8 mouse cellular contexts compared by ENCODE assay signal in genomic region chr7:83745413-83746106, GRCm38 (mm10). TPM values are rescaled to one million over a fixed set of nuclear protein-coding genes. Genes with fewer than 3 reads are reported as not detected.
DNase-seq lines count a peak whose midpoint lies in the region; ATAC-seq lines count a peak whose summit lies in the region.

TSS of gene Il16 (minus strand) at chr7:83745726.

- no peaks in the 10 kb centered on the region for H3K9me3 ChIP-seq in stomach, embryonic 14.5 days (ENCODE audit: control insufficient read depth, low read depth, low read length)
- no peaks in the 10 kb centered on the region for H3K9me3 ChIP-seq in forebrain, embryonic 11.5 days (ENCODE audit: control insufficient read depth, low read length)

- 0 out of 2 replicates have a peak, but pooled peaks cover 15% of the 10 kb centered on the region for H3K4me1 ChIP-seq in stomach, embryonic 14.5 days (ENCODE audit: control insufficient read depth, insufficient read depth, low read length)
- H3K4me1 ChIP-seq in forebrain, embryonic 11.5 days (replicated peaks; ENCODE audit: control insufficient read depth, insufficient read depth, low read length): no peaks in the 10 kb centered on the region

- DNase-seq in frontal cortex, postnatal 36 days (ENCODE audit: low spot score in 2 of 2): no peak
- no peak for DNase-seq in thymus, postnatal 0 days (ENCODE audit: low spot score)
- no peak for DNase-seq in thymus, adult 18-20 months
- no peak for DNase-seq in layer of hippocampus, postnatal 10 days (ENCODE audit: low spot score in 2 of 2)
- no peak for DNase-seq in embryo, embryonic 9.5 days (ENCODE audit: extremely low spot score)
- DNase-seq in forebrain, embryonic 11.5 days (ENCODE audit: low spot score): no peak

- ATAC-seq in frontal cortex, adult (ENCODE audit: low TSS enrichment): peak; percentile 69
- ATAC-seq in stomach, embryonic 14.5 days (ENCODE audit: insufficient number of reproducible peaks, insufficient read depth, low FRiP score, low read depth): peak; percentile 74; the same call in 1 of the 2 replicates
- no peak for ATAC-seq in forebrain, embryonic 11.5 days (replicated peaks; ENCODE audit: low FRiP score)

- no peaks in the 10 kb centered on the region for H3K27me3 ChIP-seq in stomach, embryonic 14.5 days (ENCODE audit: control insufficient read depth, insufficient read depth, low read length)
- no peaks in the 10 kb centered on the region for H3K27me3 ChIP-seq in forebrain, embryonic 11.5 days (ENCODE audit: control insufficient read depth, insufficient read depth, low read length)

- peak within 1 kb of the TSS; percentile 2; the same call in 1 of the 2 replicates for H3K4me3 ChIP-seq in stomach, embryonic 14.5 days (ENCODE audit: low read depth, low read length)
- no peak within 1 kb of the TSS for H3K4me3 ChIP-seq in forebrain, embryonic 11.5 days (ENCODE audit: low read depth, low read length)

- H3K9ac ChIP-seq in stomach, embryonic 14.5 days (replicated peaks; ENCODE audit: low read depth, low read length): no peak within 1 kb of the TSS
- no peak within 1 kb of the TSS for H3K9ac ChIP-seq in forebrain, embryonic 11.5 days (ENCODE audit: low read length)

- no peaks in the 10 kb centered on the region for H3K36me3 ChIP-seq in stomach, embryonic 14.5 days (ENCODE audit: control insufficient read depth, insufficient read depth, low read length)
- no peaks in the 10 kb centered on the region for H3K36me3 ChIP-seq in forebrain, embryonic 11.5 days (ENCODE audit: control insufficient read depth, insufficient read depth, low read length)

- peak within 1 kb of the TSS; percentile 71 for H3K27ac ChIP-seq in stomach, embryonic 14.5 days (ENCODE audit: low read length)
- H3K27ac ChIP-seq in forebrain, embryonic 11.5 days (ENCODE audit: low read depth, low read length): no peak within 1 kb of the TSS

- 22% methylated on average over 20 of the region's 20 CpGs for WGBS in stomach, embryonic 14.5 days
- WGBS in forebrain, embryonic 11.5 days: 61% methylated on average over 20 of the region's 20 CpGs

- peak within 1 kb of the TSS; percentile 39 for H3K4me2 ChIP-seq in stomach, embryonic 14.5 days (replicated peaks; ENCODE audit: low read depth, low read length)
- H3K4me2 ChIP-seq in forebrain, embryonic 11.5 days (ENCODE audit: low read depth, low read length, severe bottlenecking): no peak within 1 kb of the TSS

RNA-seq across cellular contexts. Expression of gene Il16, which starts in this region (rescaled TPM):
- 157 and 175 TPM in 2 replicates for polyA plus RNA-seq in thymus, postnatal 0 days (2015; fragmentation: Nextera tagmentation; extraction: Ambion mirVana)
- 10 to 100 TPM; 34.9 to 37.4 TPM for total RNA-seq in layer of hippocampus, postnatal 10 days (2021)
- polyA plus RNA-seq in stomach, embryonic 14.5 days (2014; fragmentation: Nextera tagmentation; extraction: Ambion mirVana): 3.9 and 4.4 TPM in 2 replicates
- 0.77 and 0.99 TPM in 2 replicates for polyA plus RNA-seq in forebrain, embryonic 11.5 days (2014; fragmentation: Nextera tagmentation; extraction: Ambion mirVana)

Comparison
In these comparisons a context has a peak if more than half of its experiments do, and no peak if none do; other contexts are left out.
1. RNA of gene Il16 (polyA plus RNA-seq): 157 to 175 TPM in thymus, postnatal 0 days; 3.9 to 4.4 TPM in stomach, embryonic 14.5 days and 0.77 to 0.99 TPM in forebrain, embryonic 11.5 days; every median in the first group is over 10 times any median in the second.